Mouse (Mus musculus): ENCODE data around the gene Rnaseh2c. TPM values are rescaled to one million over a fixed set of nuclear protein-coding genes. Genes with fewer than 3 reads are reported as not detected.

Rnaseh2c gene
- total RNA-seq, 4 experiments from 2014 or later = 58.8 to 96.9 (median 78.2) TPM

Other genes with a start within 250 kb of the Rnaseh2c start
- 10 to 100 TPM; 18.6 to 27.4 (median 23.1) TPM for gene Eif1ad, start 235.1 kb upstream of the Rnaseh2c start, total RNA-seq (2022)
- 10 to 100 TPM; 74.1 to 85.8 (median 76.2) TPM for gene Banf1, start 234.7 kb upstream of the Rnaseh2c start, total RNA-seq (2022)
- gene Sart1, start 213.2 kb upstream of the Rnaseh2c start, total RNA-seq (2022) = 100 to 1,000 TPM; 103 to 120 (median 114) TPM
- under 1 TPM in 3 of 4 experiments, not detected in 1; 0.34 to 0.63 (median 0.37) TPM for gene Tsga10ip, start 199.3 kb upstream of the Rnaseh2c start, total RNA-seq (2022)
- 100 to 1,000 TPM; 308 to 358 (median 327) TPM for gene Drap1, start 176.9 kb upstream of the Rnaseh2c start, total RNA-seq (2022)
- 10 to 100 TPM; 64.8 to 71.2 (median 67.6) TPM for gene AI837181, start 176.7 kb upstream of the Rnaseh2c start, total RNA-seq (2022)
- under 1 TPM; 0.20 to 0.67 (median 0.29) TPM for gene Fosl1, start 154.3 kb upstream of the Rnaseh2c start, total RNA-seq (2022)
- gene Ccdc85b, start 144.0 kb upstream of the Rnaseh2c start, total RNA-seq (2022) = 10 to 100 TPM; 31.7 to 33.1 (median 32.4) TPM
- gene Fibp, start 141.3 kb upstream of the Rnaseh2c start, total RNA-seq (2022) = 100 to 1,000 TPM in 1 of 4 experiments, 10 to 100 TPM in 3; 93.5 to 109 (median 96.4) TPM
- gene Ctsw, start 133.4 kb upstream of the Rnaseh2c start, total RNA-seq (2022) = under 1 TPM in 3 of 4 experiments, not detected in 1; 0.29 to 0.81 (median 0.77) TPM
- 10 to 100 TPM; 14.4 to 23.9 (median 22.1) TPM for gene Efemp2, start 127.9 kb upstream of the Rnaseh2c start, total RNA-seq (2022)
- gene Mus81, start 113.5 kb upstream of the Rnaseh2c start, total RNA-seq (2022) = 10 to 100 TPM; 29.0 to 38.5 (median 33.8) TPM
- 1,000 to 10,000 TPM; 1,240 to 1,334 (median 1,291) TPM for gene Cfl1, start 111.4 kb upstream of the Rnaseh2c start, total RNA-seq (2022)
- 10 to 100 TPM in 2 of 4 experiments, 1 to 10 TPM in 2; 7.4 to 12.1 (median 9.6) TPM for gene 1700020D05Rik, start 98.1 kb upstream of the Rnaseh2c start, total RNA-seq (2022)
- gene Snx32, start 91.3 kb upstream of the Rnaseh2c start, total RNA-seq (2022) = 10 to 100 TPM; 86.8 to 95.2 (median 88.6) TPM
- gene Ovol1, start 41.2 kb upstream of the Rnaseh2c start, total RNA-seq (2022) = not detected
- 1 to 10 TPM; 5.8 to 8.7 (median 6.6) TPM for gene Ap5b1, start 33.8 kb upstream of the Rnaseh2c start, total RNA-seq (2022)
- gene Kat5, start 8.4 kb downstream of the Rnaseh2c start, total RNA-seq (2022) = 100 to 1,000 TPM in 1 of 4 experiments, 10 to 100 TPM in 3; 81.5 to 105 (median 86.9) TPM
- gene Rela, start 35.6 kb downstream of the Rnaseh2c start, total RNA-seq (2022) = 10 to 100 TPM; 18.8 to 32.7 (median 23.7) TPM
- gene Sipa1, start 61.8 kb downstream of the Rnaseh2c start, total RNA-seq (2022) = 10 to 100 TPM; 16.2 to 20.4 (median 19.4) TPM
- 10 to 100 TPM; 16.9 to 21.3 (median 18.7) TPM for gene Map3k11, start 86.9 kb downstream of the Rnaseh2c start, total RNA-seq (2022)
- gene Pcnx3, start 87.0 kb downstream of the Rnaseh2c start, total RNA-seq (2022) = 10 to 100 TPM; 74.5 to 80.9 (median 77.0) TPM
- under 1 TPM in 1 of 4 experiments, not detected in 3; 0.43 TPM for gene Kcnk7, start 102.5 kb downstream of the Rnaseh2c start, total RNA-seq (2022)
- 10 to 100 TPM; 12.4 to 17.8 (median 16.4) TPM for gene Ehbp1l1, start 124.4 kb downstream of the Rnaseh2c start, total RNA-seq (2022)
- gene Fam89b, start 127.8 kb downstream of the Rnaseh2c start, total RNA-seq (2022) = 10 to 100 TPM; 22.5 to 31.3 (median 27.4) TPM
- gene Ltbp3, start 139.0 kb downstream of the Rnaseh2c start, total RNA-seq (2022) = 10 to 100 TPM; 30.4 to 40.5 (median 33.1) TPM
- gene Scyl1, start 169.5 kb downstream of the Rnaseh2c start, total RNA-seq (2022) = 10 to 100 TPM; 77.7 to 94.4 (median 88.1) TPM